31 mouse cellular contexts compared by ENCODE assay signal in the genomic region with DNA sequence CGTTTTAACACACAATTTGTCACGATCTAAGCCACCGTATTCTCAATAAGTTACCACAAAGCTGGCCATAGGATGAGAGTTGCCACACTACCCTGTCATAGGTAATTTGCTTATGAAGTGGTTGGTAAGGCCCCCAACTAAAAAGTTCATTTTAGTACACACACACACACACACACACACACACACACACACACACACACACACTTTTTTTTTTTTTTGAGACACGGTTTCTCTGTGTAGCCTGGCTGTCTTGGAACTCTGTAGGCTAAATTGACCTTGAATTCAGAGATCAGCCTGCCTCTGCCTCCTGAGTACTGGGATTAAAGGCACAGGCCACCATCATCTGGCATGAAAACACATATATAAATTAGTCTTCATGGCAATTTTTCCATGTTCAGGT. TPM values are rescaled to one million over a fixed set of nuclear protein-coding genes. Genes with fewer than 3 reads are reported as not detected.
DNase-seq lines count a peak whose midpoint lies in the region; ATAC-seq and TF ChIP-seq lines count a peak whose summit lies in the region.
"Had no signal": no experiment of that assay in that cellular context is flagged by ENCODE, and none has a peak within 500 bp of the region (broad histone marks: within the 10 kb centered on the region; RNA-seq: fewer than 3 reads in every experiment).

No protein-coding gene starts in this region.

- no peak overlapping the region for H3K4me3 ChIP-seq in liver, embryonic 12.5 days
- no peak overlapping the region for H3K4me3 ChIP-seq in liver, embryonic 11.5 days (ENCODE audit: low read depth, low read length)
- no peak overlapping the region for H3K4me3 ChIP-seq in liver, embryonic 14.5 days (ENCODE audit: insufficient read depth in 1 of 2, low read depth in 2 of 2, low read length in 2 of 2)
- H3K4me3 ChIP-seq in liver, postnatal 0 days (ENCODE audit: low read depth, low read length): no peak overlapping the region
- no peak overlapping the region for H3K4me3 ChIP-seq in MEL (ENCODE audit: control insufficient read depth in 1 of 2, insufficient read depth in 1 of 2, low read depth in 2 of 2, low read length in 2 of 2)
- no peak overlapping the region for H3K4me3 ChIP-seq in liver, embryonic 16.5 days (ENCODE audit: low read depth, low read length)
- H3K4me3 ChIP-seq: embryonic facial prominence, embryonic 13.5 days; embryonic facial prominence, embryonic 15.5 days; erythroblast, embryonic 14.5 days; forebrain, embryonic 10.5 days; forebrain, embryonic 12.5 days had no signal

- TF ChIP-seq POLR2A in MEL (IDR thresholded peaks at IDR 0.05; ENCODE audit: control insufficient read depth in 1 of 2, insufficient read depth in 1 of 2, low read depth in 1 of 2, low read length in 2 of 2, poor library complexity in 1 of 2): no peak

- ATAC-seq in liver, embryonic 12.5 days: no peak
- ATAC-seq in liver, embryonic 11.5 days (replicated peaks; ENCODE audit: low FRiP score): no peak
- no peak for ATAC-seq in liver, embryonic 14.5 days (ENCODE audit: insufficient read depth)
- no peak for ATAC-seq in liver, postnatal 0 days
- no peak for ATAC-seq in liver, embryonic 16.5 days (ENCODE audit: low read depth)
- ATAC-seq: forebrain, embryonic 14.5 days; forebrain, embryonic 16.5 days had no signal

- H3K4me2 ChIP-seq in liver, embryonic 12.5 days: no peak overlapping the region
- no peak overlapping the region for H3K4me2 ChIP-seq in liver, embryonic 11.5 days
- no peak overlapping the region for H3K4me2 ChIP-seq in liver, embryonic 14.5 days (ENCODE audit: low read depth)
- H3K4me2 ChIP-seq in liver, postnatal 0 days (ENCODE audit: low read depth, low read length): no peak overlapping the region
- no peak overlapping the region for H3K4me2 ChIP-seq in liver, embryonic 16.5 days (ENCODE audit: low read depth, low read length)
- H3K4me2 ChIP-seq: embryonic facial prominence, embryonic 13.5 days; embryonic facial prominence, embryonic 15.5 days; forebrain, embryonic 12.5 days had no signal

- no peak for DNase-seq in liver, embryonic 11.5 days (ENCODE audit: low spot score)
- no peak for DNase-seq in liver, embryonic 14.5 days (ENCODE audit: low read depth in 3 of 3, low spot score in 3 of 3)
- DNase-seq in liver, postnatal 0 days: no peak
- DNase-seq in MEL (ENCODE audit: low read depth, low spot score): no peak
- DNase-seq in right cerebral cortex, postnatal 4 days: no peak
- DNase-seq in left cerebral cortex, adult 9 months (ENCODE audit: low spot score in 2 of 2): no peak
- DNase-seq: adrenal gland, adult 2 months; adrenal gland, postnatal 10 days; adrenal gland, postnatal 25 days; cerebellum, adult 11 months; cerebellum, adult 18-20 months; cerebellum, adult 8-10 months; cerebellum, adult 9-11 months; cerebellum, postnatal 14 days; cerebellum, postnatal 36 days; embryo, embryonic 11 days had no signal

- H3K4me1 ChIP-seq in liver, embryonic 12.5 days: peaks cover 23% of the 10 kb centered on the region
- no peaks in the 10 kb centered on the region for H3K4me1 ChIP-seq in liver, embryonic 11.5 days (replicated peaks; ENCODE audit: control insufficient read depth, insufficient read depth, low read length)
- H3K4me1 ChIP-seq in liver, embryonic 14.5 days (replicated peaks; ENCODE audit: control insufficient read depth in 2 of 2, insufficient read depth in 2 of 2, low read length in 1 of 2): no peaks in the 10 kb centered on the region; a peak in 2 of 4 replicates
- H3K4me1 ChIP-seq in liver, postnatal 0 days (ENCODE audit: insufficient read depth): no peaks in the 10 kb centered on the region
- peaks cover 0 to 4% of the 10 kb centered on the region in 2 experiments; a peak in 2 of 4 replicates for H3K4me1 ChIP-seq in MEL (ENCODE audit: control insufficient read depth in 1 of 2, insufficient read depth in 2 of 2, low read length in 2 of 2)
- H3K4me1 ChIP-seq in liver, embryonic 16.5 days (ENCODE audit: control insufficient read depth, low read depth, low read length): no peaks in the 10 kb centered on the region; the same call in 1 of the 2 replicates
- H3K4me1 ChIP-seq: embryonic facial prominence, embryonic 13.5 days; embryonic facial prominence, embryonic 15.5 days; forebrain, embryonic 10.5 days; forebrain, embryonic 12.5 days had no signal

- H3K27ac ChIP-seq in liver, embryonic 12.5 days: peak overlapping the region; percentile 30
- no peak overlapping the region for H3K27ac ChIP-seq in liver, embryonic 11.5 days (ENCODE audit: low read depth, low read length)
- peak overlapping the region; percentile 31 for H3K27ac ChIP-seq in liver, embryonic 14.5 days
- no peak overlapping the region for H3K27ac ChIP-seq in liver, postnatal 0 days (ENCODE audit: low read depth)
- H3K27ac ChIP-seq in MEL (ENCODE audit: control insufficient read depth, low read depth, low read length): no peak overlapping the region
- peak overlapping the region; percentile 69 for H3K27ac ChIP-seq in liver, embryonic 16.5 days (ENCODE audit: low read length)
- H3K27ac ChIP-seq: embryonic facial prominence, embryonic 13.5 days; embryonic facial prominence, embryonic 15.5 days; forebrain, embryonic 10.5 days; forebrain, embryonic 12.5 days had no signal

- no peak for TF ChIP-seq CTCF in liver, embryonic 14.5 days (IDR thresholded peaks at IDR 0.05; ENCODE audit: low read depth)
- TF ChIP-seq CTCF in liver, postnatal 0 days (IDR thresholded peaks at IDR 0.05; ENCODE audit: low read depth): no peak
- no peak for TF ChIP-seq CTCF in MEL (IDR thresholded peaks at IDR 0.05 in 2 of 3, conservative IDR thresholded peaks at IDR 0.05 in 1 of 3; ENCODE audit: control insufficient read depth in 1 of 3, insufficient read depth in 1 of 3, low read depth in 2 of 3, low read length in 3 of 3, poor library complexity in 1 of 3, severe bottlenecking in 1 of 3)

- H3K9me3 ChIP-seq in liver, embryonic 12.5 days (replicated peaks): no peaks in the 10 kb centered on the region
- no peaks in the 10 kb centered on the region for H3K9me3 ChIP-seq in liver, embryonic 11.5 days (ENCODE audit: control insufficient read depth, low read length)
- H3K9me3 ChIP-seq in liver, embryonic 14.5 days (ENCODE audit: control insufficient read depth, low read length): no peaks in the 10 kb centered on the region
- no peaks in the 10 kb centered on the region for H3K9me3 ChIP-seq in liver, postnatal 0 days (ENCODE audit: low read length)
- H3K9me3 ChIP-seq in MEL (replicated peaks; ENCODE audit: insufficient read depth, low read length): no peaks in the 10 kb centered on the region
- no peaks in the 10 kb centered on the region for H3K9me3 ChIP-seq in liver, embryonic 16.5 days (replicated peaks; ENCODE audit: control insufficient read depth, low read length)
- H3K9me3 ChIP-seq: embryonic facial prominence, embryonic 13.5 days; embryonic facial prominence, embryonic 15.5 days; forebrain, embryonic 10.5 days; forebrain, embryonic 12.5 days; G1E had no signal

- peaks cover 36% of the 10 kb centered on the region for H3K36me3 ChIP-seq in liver, embryonic 12.5 days
- H3K36me3 ChIP-seq in liver, embryonic 11.5 days (ENCODE audit: control insufficient read depth, insufficient read depth, low read length): 0 out of 2 replicates have a peak, but pooled peaks cover 4% of the 10 kb centered on the region
- H3K36me3 ChIP-seq in liver, embryonic 14.5 days (replicated peaks; ENCODE audit: control insufficient read depth, insufficient read depth, low read depth): peaks cover 27% of the 10 kb centered on the region
- H3K36me3 ChIP-seq in liver, postnatal 0 days (replicated peaks; ENCODE audit: insufficient read depth, low read length): peaks cover 19% of the 10 kb centered on the region
- peaks cover 8 to 17% of the 10 kb centered on the region in 2 experiments for H3K36me3 ChIP-seq in MEL (ENCODE audit: control insufficient read depth in 1 of 2, insufficient read depth in 2 of 2, low read length in 2 of 2)
- peaks cover 25% of the 10 kb centered on the region for H3K36me3 ChIP-seq in liver, embryonic 16.5 days (ENCODE audit: control insufficient read depth, insufficient read depth)
- H3K36me3 ChIP-seq: forebrain, embryonic 12.5 days had no signal

- no peak for TF ChIP-seq EP300 in liver, embryonic 14.5 days (IDR thresholded peaks at IDR 0.05; ENCODE audit: low read depth)
- TF ChIP-seq EP300 in liver, postnatal 0 days (IDR thresholded peaks at IDR 0.05; ENCODE audit: low read depth): no peak
- no peak for TF ChIP-seq EP300 in MEL (IDR thresholded peaks at IDR 0.05; ENCODE audit: low read depth in 1 of 2, low read length in 2 of 2)

- WGBS in liver, embryonic 12.5 days (ENCODE audit: insufficient replicate concordance): 92% methylated on average over 4 of the region's 4 CpGs
- WGBS in liver, embryonic 11.5 days: 88% methylated on average over 4 of the region's 4 CpGs
- 93% methylated on average over 4 of the region's 4 CpGs for WGBS in liver, embryonic 14.5 days (ENCODE audit: insufficient replicate concordance)
- 86% methylated on average over 4 of the region's 4 CpGs for WGBS in liver, postnatal 0 days (ENCODE audit: insufficient replicate concordance)
- 80% methylated on average over 4 of the region's 4 CpGs for WGBS in liver, embryonic 16.5 days (ENCODE audit: insufficient replicate concordance)

- no peak for TF ChIP-seq RAD21 in MEL (IDR thresholded peaks at IDR 0.05; ENCODE audit: low read depth, low read length)

- H3K79me2 ChIP-seq in MEL (ENCODE audit: control insufficient read depth, insufficient read depth, low read length, poor library complexity): no peaks in the 10 kb centered on the region

- H3K27me3 ChIP-seq in liver, embryonic 12.5 days (replicated peaks): no peaks in the 10 kb centered on the region
- H3K27me3 ChIP-seq in liver, embryonic 11.5 days (replicated peaks; ENCODE audit: control insufficient read depth, insufficient read depth, low read length): no peaks in the 10 kb centered on the region
- no peaks in the 10 kb centered on the region for H3K27me3 ChIP-seq in liver, embryonic 14.5 days (ENCODE audit: control insufficient read depth, insufficient read depth, low read length)
- H3K27me3 ChIP-seq in liver, postnatal 0 days (ENCODE audit: insufficient read depth, low read length): no peaks in the 10 kb centered on the region
- no peaks in the 10 kb centered on the region for H3K27me3 ChIP-seq in MEL (ENCODE audit: control insufficient read depth in 1 of 2, insufficient read depth in 2 of 2, low read length in 2 of 2)
- no peaks in the 10 kb centered on the region for H3K27me3 ChIP-seq in liver, embryonic 16.5 days (ENCODE audit: control insufficient read depth, insufficient read depth, low read depth, low read length)
- H3K27me3 ChIP-seq: embryonic facial prominence, embryonic 13.5 days; embryonic facial prominence, embryonic 15.5 days; forebrain, embryonic 12.5 days had no signal

- no peak overlapping the region for H3K9ac ChIP-seq in liver, embryonic 12.5 days
- no peak overlapping the region for H3K9ac ChIP-seq in liver, embryonic 11.5 days (ENCODE audit: low read depth, low read length)
- H3K9ac ChIP-seq in liver, embryonic 14.5 days (replicated peaks): no peak overlapping the region
- H3K9ac ChIP-seq in liver, postnatal 0 days (replicated peaks): no peak overlapping the region
- no peak overlapping the region for H3K9ac ChIP-seq in MEL (ENCODE audit: control insufficient read depth, low read depth, low read length, poor library complexity, severe bottlenecking)
- no peak overlapping the region for H3K9ac ChIP-seq in liver, embryonic 16.5 days (ENCODE audit: low read depth, low read length)
- H3K9ac ChIP-seq: embryonic facial prominence, embryonic 13.5 days; embryonic facial prominence, embryonic 15.5 days; forebrain, embryonic 12.5 days had no signal

RNA-seq across cellular contexts. Expression of a gene that starts 13.8 kb away (rescaled TPM):
- 692 and 703 TPM in 2 replicates for polyA plus RNA-seq in liver, embryonic 12.5 days (2016; fragmentation: Nextera tagmentation; extraction: Ambion mirVana)
- 388 and 389 TPM in 2 replicates for polyA plus RNA-seq in liver, embryonic 11.5 days (2014; fragmentation: Nextera tagmentation; extraction: Ambion mirVana)
- polyA plus RNA-seq in liver, embryonic 14.5 days (2012; rRNA removed): 207 and 272 TPM in 2 replicates
- 326 and 386 TPM in 2 replicates for polyA plus RNA-seq in liver, embryonic 14.5 days (2014; fragmentation: Nextera tagmentation; extraction: Ambion mirVana)
- 178 and 189 TPM in 2 replicates for polyA plus RNA-seq in liver, postnatal 0 days (2015; fragmentation: Nextera tagmentation; extraction: Ambion mirVana)
- total RNA-seq in MEL (2012; rRNA removed): 159 and 204 TPM in 2 replicates
- 100 to 1,000 TPM; 110 to 421 TPM for polyA plus RNA-seq in MEL (2012; ENCODE audit: insufficient read depth in 1 of 2, insufficient read length in 2 of 2, low read depth in 1 of 2, low replicate concordance in 2 of 2, missing spikeins in 1 of 2)
- polyA plus RNA-seq in liver, embryonic 16.5 days (2015; fragmentation: Nextera tagmentation; extraction: Ambion mirVana): 356 and 399 TPM in 2 replicates

RNA-seq across cellular contexts. Expression of a gene that starts 35.0 kb away (rescaled TPM):
- not detected in 2 replicates for polyA plus RNA-seq in liver, embryonic 12.5 days (2016; fragmentation: Nextera tagmentation; extraction: Ambion mirVana)
- not detected in 2 replicates for polyA plus RNA-seq in liver, embryonic 11.5 days (2014; fragmentation: Nextera tagmentation; extraction: Ambion mirVana)
- 0.02 and 0.07 TPM in 2 replicates for polyA plus RNA-seq in liver, embryonic 14.5 days (2012; rRNA removed)
- 0.08 and 0.14 TPM in 2 replicates for polyA plus RNA-seq in liver, embryonic 14.5 days (2014; fragmentation: Nextera tagmentation; extraction: Ambion mirVana)
- polyA plus RNA-seq in liver, postnatal 0 days (2015; fragmentation: Nextera tagmentation; extraction: Ambion mirVana): 0.11 TPM in 1 of 2 replicates, not detected in the other
- not detected in 2 replicates for total RNA-seq in MEL (2012; rRNA removed)
- polyA plus RNA-seq in MEL (2012; ENCODE audit: insufficient read depth in 1 of 2, insufficient read length in 2 of 2, low read depth in 1 of 2, low replicate concordance in 2 of 2, missing spikeins in 1 of 2): not detected
- not detected in 2 replicates for polyA plus RNA-seq in liver, embryonic 16.5 days (2015; fragmentation: Nextera tagmentation; extraction: Ambion mirVana)
- total RNA-seq: adrenal gland, adult 2 months; adrenal gland, postnatal 10 days; adrenal gland, postnatal 25 days; adrenal gland, postnatal 4 days; common myeloid progenitor, adult 5-6 weeks had no signal
- polyA plus RNA-seq: adrenal gland, adult 2 months; C2C12; embryonic facial prominence, embryonic 11.5 days; erythroblast, embryonic 14.5 days; forebrain, embryonic 10.5 days; forebrain, embryonic 14.5 days; forebrain, embryonic 16.5 days; G1E had no signal

RNA-seq across cellular contexts. Expression of a gene that starts 43.8 kb away (rescaled TPM):
- polyA plus RNA-seq in liver, embryonic 12.5 days (2016; fragmentation: Nextera tagmentation; extraction: Ambion mirVana): 41.3 and 41.8 TPM in 2 replicates
- 65.3 and 73.3 TPM in 2 replicates for polyA plus RNA-seq in liver, embryonic 11.5 days (2014; fragmentation: Nextera tagmentation; extraction: Ambion mirVana)
- polyA plus RNA-seq in liver, embryonic 14.5 days (2012; rRNA removed): 14.1 and 15.4 TPM in 2 replicates
- 30.0 and 31.5 TPM in 2 replicates for polyA plus RNA-seq in liver, embryonic 14.5 days (2014; fragmentation: Nextera tagmentation; extraction: Ambion mirVana)
- 23.8 and 28.4 TPM in 2 replicates for polyA plus RNA-seq in liver, postnatal 0 days (2015; fragmentation: Nextera tagmentation; extraction: Ambion mirVana)
- total RNA-seq in MEL (2012; rRNA removed): 16.9 and 18.5 TPM in 2 replicates
- polyA plus RNA-seq in MEL (2012; ENCODE audit: insufficient read depth in 1 of 2, insufficient read length in 2 of 2, low read depth in 1 of 2, low replicate concordance in 2 of 2, missing spikeins in 1 of 2): 10 to 100 TPM in 1 of 2 experiments, not detected in 1; 34.3 TPM
- polyA plus RNA-seq in liver, embryonic 16.5 days (2015; fragmentation: Nextera tagmentation; extraction: Ambion mirVana): 23.8 and 24.2 TPM in 2 replicates

RNA-seq across cellular contexts. Expression of a gene that starts 45.4 kb away (rescaled TPM):
- polyA plus RNA-seq in liver, embryonic 12.5 days (2016; fragmentation: Nextera tagmentation; extraction: Ambion mirVana): not detected in 2 replicates
- not detected in 2 replicates for polyA plus RNA-seq in liver, embryonic 11.5 days (2014; fragmentation: Nextera tagmentation; extraction: Ambion mirVana)
- polyA plus RNA-seq in liver, embryonic 14.5 days (2012; rRNA removed): not detected in 2 replicates
- polyA plus RNA-seq in liver, embryonic 14.5 days (2014; fragmentation: Nextera tagmentation; extraction: Ambion mirVana): not detected in 2 replicates
- not detected in 2 replicates for polyA plus RNA-seq in liver, postnatal 0 days (2015; fragmentation: Nextera tagmentation; extraction: Ambion mirVana)
- total RNA-seq in MEL (2012; rRNA removed): 4.3 and 7.5 TPM in 2 replicates
- polyA plus RNA-seq in MEL (2012; ENCODE audit: insufficient read depth in 1 of 2, insufficient read length in 2 of 2, low read depth in 1 of 2, low replicate concordance in 2 of 2, missing spikeins in 1 of 2): 1 to 10 TPM in 1 of 2 experiments, not detected in 1; 8.2 TPM
- not detected in 2 replicates for polyA plus RNA-seq in liver, embryonic 16.5 days (2015; fragmentation: Nextera tagmentation; extraction: Ambion mirVana)
- total RNA-seq: adrenal gland, adult 2 months; adrenal gland, postnatal 10 days; adrenal gland, postnatal 25 days; adrenal gland, postnatal 4 days; common myeloid progenitor, adult 5-6 weeks had no signal
- polyA plus RNA-seq: adrenal gland, adult 2 months; brain, embryonic 14.5 days; C2C12; embryonic facial prominence, embryonic 11.5 days; embryonic facial prominence, embryonic 13.5 days; embryonic facial prominence, embryonic 15.5 days; erythroblast, embryonic 14.5 days; forebrain, embryonic 10.5 days; forebrain, embryonic 12.5 days; forebrain, embryonic 14.5 days; forebrain, embryonic 16.5 days; G1E had no signal

Comparison
In these comparisons a context has a peak if more than half of its experiments do, and no peak if none do; other contexts are left out.
1. H3K27ac ChIP-seq: peak in liver, embryonic 12.5 days (single experiment), liver, embryonic 14.5 days (single experiment) and liver, embryonic 16.5 days (single experiment); none in liver, embryonic 11.5 days (single experiment), liver, postnatal 0 days (single experiment) and MEL (single experiment).